8 mouse cellular contexts compared by ENCODE assay signal in the genomic region with DNA sequence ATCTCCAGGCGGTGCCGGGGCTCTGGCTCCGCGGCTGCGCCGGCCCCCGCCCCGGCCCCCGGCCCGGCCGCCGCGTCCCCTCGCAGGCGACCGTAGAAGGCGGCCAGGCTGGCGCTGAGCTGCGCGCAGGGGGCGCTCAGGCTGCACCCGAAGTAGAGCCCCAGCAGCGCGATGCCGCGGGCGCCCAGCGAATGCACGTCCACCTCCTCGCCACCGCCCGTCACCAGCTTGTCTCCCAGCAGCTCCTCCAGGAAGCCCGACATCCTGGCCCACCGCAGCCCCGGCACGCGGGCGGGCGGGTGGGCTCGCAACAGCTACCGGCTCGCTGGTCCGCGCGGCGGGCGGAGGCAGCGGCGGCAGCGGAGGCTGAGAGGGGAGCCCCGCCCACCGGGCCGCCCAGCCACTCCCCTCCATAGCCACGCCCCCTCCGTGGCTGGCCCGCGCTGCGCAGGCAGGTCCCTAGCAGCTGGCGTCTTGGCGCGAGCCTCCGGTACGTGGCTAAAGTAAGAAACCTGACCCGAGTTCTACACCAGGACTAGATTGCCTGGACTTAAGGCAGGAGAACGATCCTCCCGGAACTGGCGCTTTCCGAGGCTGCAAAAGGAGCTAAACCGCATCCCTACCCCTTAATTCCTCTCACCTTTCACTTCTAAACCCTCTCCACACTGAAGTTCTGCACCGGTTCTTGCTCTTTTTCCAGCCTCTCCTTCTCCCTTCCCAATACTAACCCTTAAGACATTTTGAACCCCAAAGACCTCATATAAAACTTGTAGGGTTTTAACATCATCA. TPM values are rescaled to one million over a fixed set of nuclear protein-coding genes. Genes with fewer than 3 reads are reported as not detected.
DNase-seq lines count a peak whose midpoint lies in the region; ATAC-seq and TF ChIP-seq lines count a peak whose summit lies in the region.

A gene (minus strand): TSS at position 343 of the 789 bp plus-strand sequence.

- WGBS in forebrain, embryonic 15.5 days = 1% methylated on average over 56 of the region's 70 CpGs

- H3K79me2 ChIP-seq in MEL (ENCODE audit: control insufficient read depth, insufficient read depth, low read length, poor library complexity) = peaks cover 34% of the 10 kb centered on the region

- peak within 1 kb of the TSS; percentile 81 for H3K9ac ChIP-seq in MEL (ENCODE audit: control insufficient read depth, low read depth, low read length, poor library complexity, severe bottlenecking)
- H3K9ac ChIP-seq in forebrain, embryonic 15.5 days (replicated peaks) = peak within 1 kb of the TSS; percentile 60

- peaks cover 15 to 19% of the 10 kb centered on the region in 2 experiments for H3K4me1 ChIP-seq in MEL (ENCODE audit: control insufficient read depth in 1 of 2, insufficient read depth in 2 of 2, low read length in 2 of 2)
- peaks cover 43% of the 10 kb centered on the region for H3K4me1 ChIP-seq in forebrain, embryonic 15.5 days

- DNase-seq in MEL (ENCODE audit: low read depth, low spot score) = peak; percentile 94
- DNase-seq in cerebellum, adult 11-12 months = peak; percentile 92
- peak; percentile 97 for DNase-seq in heart, postnatal 36 days
- DNase-seq in layer of hippocampus, adult 8-10 months (ENCODE audit: low spot score in 2 of 2) = peak in 1 of 2 experiments; percentile 72
- DNase-seq in lung, postnatal 10 days = peak; percentile 94
- DNase-seq in ovary, postnatal 14 days (ENCODE audit: low spot score) = peak; percentile 91
- DNase-seq in thymus, postnatal 14 days = peak; percentile 95

- H3K9me3 ChIP-seq in MEL (replicated peaks; ENCODE audit: insufficient read depth, low read length) = no peaks in the 10 kb centered on the region
- H3K9me3 ChIP-seq in forebrain, embryonic 15.5 days = no peaks in the 10 kb centered on the region

- TF ChIP-seq RAD21 in MEL (IDR thresholded peaks at IDR 0.05; ENCODE audit: low read depth, low read length) = no peak

- intact Hi-C loops in heart, postnatal 36 days (cut with DNase I) = loop anchor here (2.0 kb wide), 1 partner anchor 84 kb away; no protein-coding TSS in a partner anchor

- ATAC-seq in forebrain, embryonic 15.5 days (replicated peaks) = peak; percentile 85

- peak within 1 kb of the TSS; percentile 75 for H3K27ac ChIP-seq in MEL (ENCODE audit: control insufficient read depth, low read depth, low read length)
- peak within 1 kb of the TSS; percentile 78 for H3K27ac ChIP-seq in forebrain, embryonic 15.5 days (replicated peaks)

- TF ChIP-seq EP300 in MEL (IDR thresholded peaks at IDR 0.05; ENCODE audit: low read depth in 1 of 2, low read length in 2 of 2) = no peak

- H3K4me3 ChIP-seq in MEL (ENCODE audit: control insufficient read depth in 1 of 2, insufficient read depth in 1 of 2, low read depth in 2 of 2, low read length in 2 of 2) = peak within 1 kb of the TSS; percentile 79 to 96
- peak within 1 kb of the TSS; percentile 69 for H3K4me3 ChIP-seq in forebrain, embryonic 15.5 days

- TF ChIP-seq CTCF in MEL (IDR thresholded peaks at IDR 0.05 in 2 of 3, conservative IDR thresholded peaks at IDR 0.05 in 1 of 3; ENCODE audit: control insufficient read depth in 1 of 3, insufficient read depth in 1 of 3, low read depth in 2 of 3, low read length in 3 of 3, poor library complexity in 1 of 3, severe bottlenecking in 1 of 3) = peak in 2 of 3 experiments; percentile 28 to 56; a peak in 4 of 6 replicates

- no peaks in the 10 kb centered on the region for H3K27me3 ChIP-seq in MEL (ENCODE audit: control insufficient read depth in 1 of 2, insufficient read depth in 2 of 2, low read length in 2 of 2)
- no peaks in the 10 kb centered on the region for H3K27me3 ChIP-seq in forebrain, embryonic 15.5 days

- TF ChIP-seq POLR2A in MEL (IDR thresholded peaks at IDR 0.05; ENCODE audit: control insufficient read depth in 1 of 2, insufficient read depth in 1 of 2, low read depth in 1 of 2, low read length in 2 of 2, poor library complexity in 1 of 2) = peak in 1 of 2 experiments; percentile 49; a peak in 2 of 4 replicates

- H3K36me3 ChIP-seq in MEL (ENCODE audit: control insufficient read depth in 1 of 2, insufficient read depth in 2 of 2, low read length in 2 of 2) = peaks cover 0 to 21% of the 10 kb centered on the region in 2 experiments; a peak in 2 of 4 replicates
- H3K36me3 ChIP-seq in forebrain, embryonic 15.5 days = no peaks in the 10 kb centered on the region

- H3K4me2 ChIP-seq in forebrain, embryonic 15.5 days (replicated peaks) = peak within 1 kb of the TSS; percentile 82

TF ChIP-seq in MEL, 35 proteins besides CTCF, POLR2A, EP300 and RAD21:
- TF ChIP-seq UBTF (IDR thresholded peaks at IDR 0.05; ENCODE audit: borderline replicate concordance, insufficient read depth, low read depth, low read length) (peak; percentile 93; the same call in 1 of the 2 replicates), MXI1 (IDR thresholded peaks at IDR 0.05; ENCODE audit: low read depth, low read length) (peak; percentile 12; the same call in 1 of the 2 replicates), USF2 (IDR thresholded peaks at IDR 0.05; ENCODE audit: borderline replicate concordance in 1 of 2, insufficient read depth in 1 of 2, low read depth in 1 of 2, low read length in 2 of 2) (no peak), NRF1 (IDR thresholded peaks at IDR 0.05; ENCODE audit: insufficient read depth, low read depth, low read length, poor library complexity, severe bottlenecking) (peak; percentile 70), ETS1 (IDR thresholded peaks at IDR 0.05; ENCODE audit: low read depth, low read length) (peak; percentile 20; the same call in 1 of the 2 replicates), HCFC1 (IDR thresholded peaks at IDR 0.05; ENCODE audit: low read depth, low read length) (0 out of 2 replicates have a peak, but pooled peaks have one; percentile 1)
TF ChIP-seq in MEL: peak in this region for 5.

RNA-seq across cellular contexts. Expression of the gene that starts here (rescaled TPM):
- 53.0 and 65.8 TPM in 2 replicates for total RNA-seq in MEL (2012; rRNA removed)
- polyA plus RNA-seq in MEL (2012; ENCODE audit: insufficient read depth in 1 of 2, insufficient read length in 2 of 2, low read depth in 1 of 2, low replicate concordance in 2 of 2, missing spikeins in 1 of 2) = 10 to 100 TPM; 52.8 to 54.3 TPM
- polyA plus RNA-seq in forebrain, embryonic 15.5 days (2015; fragmentation: Nextera tagmentation; extraction: Ambion mirVana) = 15.4 and 19.9 TPM in 2 replicates
- total RNA-seq in heart, postnatal 36 days (2021) = 10 to 100 TPM; 12.3 to 15.7 TPM
- total RNA-seq in layer of hippocampus, adult 8-10 months (2022) = 10 to 100 TPM in 3 of 4 experiments, 1 to 10 TPM in 1; 9.2 to 12.2 (median 10.6) TPM
